Mouse (Mus musculus) kidney, adult 2 months (tissue): Measurements from ENCODE around the gene 6030468B19Rik. TPM values are rescaled to one million over a fixed set of nuclear protein-coding genes. Genes with fewer than 3 reads are reported as not detected.
"Not testable (repeated sequence)": the region's sequence is repeated elsewhere in the genome, so short reads cannot be mapped to it uniquely, and the experiment has no call there.

ENCODE experiments used
- DNase-seq: peaks from one replicate; pipeline ENCODE4 v3.0.0; 2021
- H3K27ac ChIP-seq: fragments of 200-500 bp; 2 replicates; pipeline ENCODE4 v1.5.1; 2012; ENCODE audit warnings: low read depth, low read length, control low read depth, inconsistent platforms; ENCODE audit not compliant: insufficient read depth
- H3K27me3 ChIP-seq: fragments of 200-500 bp; replicated peaks from 2 replicates; pipeline ENCODE4 v1.6.1; 2012; ENCODE audit warnings: mild to moderate bottlenecking, moderate library complexity, low read length, inconsistent platforms; ENCODE audit not compliant: control insufficient read depth, insufficient read depth
- H3K36me3 ChIP-seq: fragments of 200-500 bp; 2 replicates; pipeline ENCODE4 v1.6.1; 2012; ENCODE audit warnings: mild to moderate bottlenecking, moderate library complexity, low read length, inconsistent platforms; ENCODE audit not compliant: control insufficient read depth, insufficient read depth
- H3K4me1 ChIP-seq: fragments of 200-500 bp; 2 replicates; pipeline ENCODE4 v1.6.1; 2011; ENCODE audit warnings: low read length; ENCODE audit not compliant: control insufficient read depth, insufficient read depth
- H3K4me3 ChIP-seq: fragments of 200-500 bp; 2 replicates; pipeline ENCODE4 v1.5.1; 2011; ENCODE audit warnings: mild to moderate bottlenecking, low read depth, low read length, control low read depth; ENCODE audit not compliant: insufficient read depth
- CTCF ChIP-seq: fragments of 200-500 bp; conservative IDR thresholded peaks from 2 replicates; pipeline ENCODE4 v1.5.1; 2011; ENCODE audit warnings: low read depth, mild to moderate bottlenecking, control low read depth, low read length, moderate library complexity, mixed read lengths; ENCODE audit not compliant: insufficient read depth, insufficient read length
- POLR2A ChIP-seq: fragments of 200-500 bp; IDR thresholded peaks from one replicate; pipeline ENCODE4 v1.6.1; 2011; ENCODE audit warnings: low read depth, low read length, control low read depth
- WGBS: fragments of 180-500 bp; shearing (Covaris S2); methylation state at CpG from one replicate; pipeline ENCODE4 v1.1.7; 2018; 5-methylcytosine and 5-hydroxymethylcytosine counted together
- polyA plus RNA-seq: library from polyadenylated mRNA; depleted of rRNA; stranded (reverse); fragments of >200 nt; gene quantifications from 2 replicates; pipeline ENCODE4 v1.2.3, GENCODE M21; 2012

6030468B19Rik gene
- polyA plus RNA-seq, 1 experiment, result 0.09 TPM

DNA sequence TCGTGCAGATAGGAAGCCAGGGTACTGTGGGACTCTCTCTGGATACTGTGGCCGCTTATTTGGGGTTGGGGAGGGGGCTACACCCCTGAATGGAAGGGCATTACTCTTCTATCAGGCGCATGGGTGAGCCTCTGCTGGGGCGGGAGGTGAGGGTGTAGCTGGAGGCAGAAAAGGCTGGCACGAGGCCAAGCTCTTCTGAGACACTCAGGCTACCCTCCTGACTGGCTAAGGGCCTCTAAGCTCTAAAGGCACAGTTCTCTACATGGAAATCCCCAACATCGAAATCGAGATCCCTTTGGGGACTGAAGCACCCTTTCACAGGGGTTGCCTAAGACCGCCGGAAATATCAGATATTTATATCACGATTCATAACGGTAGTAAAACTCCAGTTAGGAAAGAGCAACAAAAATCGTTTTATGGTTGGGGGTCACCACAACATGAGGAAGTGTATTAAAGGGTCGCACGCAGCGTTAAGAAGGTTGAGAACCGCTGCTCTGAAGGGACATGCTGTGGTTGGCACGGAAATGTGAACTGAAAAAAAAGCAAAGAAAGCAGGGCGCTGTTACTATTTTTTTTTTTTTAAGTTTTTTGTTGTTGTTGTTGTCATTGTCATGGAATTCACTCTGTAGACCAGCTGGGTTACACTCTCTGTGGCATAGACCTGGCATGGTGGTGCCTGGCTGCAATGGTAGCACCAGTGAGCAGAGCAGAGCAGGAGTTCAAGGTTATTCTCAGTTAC lies 30.9 kb downstream of the 6030468B19Rik start:
- Histone ChIP-seq H3K4me1 (peaks cover 61% of the 10 kb centered on the region), H3K4me3 (no peak overlapping the region), H3K27me3 (no peaks in the 10 kb centered on the region), H3K27ac (peak overlapping the region; percentile 99), H3K36me3 (no peaks in the 10 kb centered on the region)
- WGBS, result 50% methylated on average over 18 of the region's 18 CpGs
- TF ChIP-seq CTCF (no peak), POLR2A (no peak)
- peak; percentile 63 for DNase-seq

DNA sequence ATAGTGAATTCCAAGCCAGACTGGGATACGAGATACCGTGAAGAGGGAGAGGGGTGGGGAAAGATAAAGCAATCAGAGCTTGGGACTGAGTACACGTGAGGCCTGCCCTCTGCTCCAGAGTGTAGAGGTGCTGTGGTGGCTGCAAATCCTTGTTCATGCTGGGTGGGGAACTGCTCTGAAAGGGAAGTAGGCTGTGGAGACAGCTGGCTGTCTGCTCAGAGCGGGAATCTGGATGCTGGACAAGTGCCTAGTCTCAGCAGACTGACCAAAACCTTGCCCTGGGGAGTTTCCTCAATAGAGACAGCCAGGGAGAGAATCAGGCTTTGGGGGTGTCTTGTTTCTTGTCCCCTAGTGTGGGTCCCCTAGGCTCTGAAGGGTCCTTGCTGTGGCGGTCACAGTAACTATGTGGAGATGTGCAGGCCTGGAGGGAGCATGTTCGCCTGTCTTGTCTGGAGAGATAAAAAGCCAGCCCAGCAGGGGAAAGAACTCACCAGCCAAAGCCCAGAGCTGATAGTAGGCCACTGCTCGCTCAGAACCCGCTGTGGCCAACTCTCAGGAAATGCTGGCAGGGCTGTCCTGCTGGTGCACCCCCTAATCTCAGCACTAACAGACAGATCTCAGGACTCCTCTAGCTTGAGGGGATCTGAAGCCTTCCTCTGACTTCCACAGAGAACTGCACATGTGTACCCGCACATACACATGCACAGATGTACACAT lies 31.6 kb downstream of the 6030468B19Rik start:
- H3K4me3 ChIP-seq, result no peak overlapping the region
- H3K27me3 ChIP-seq, result no peaks in the 10 kb centered on the region
- no peak for TF ChIP-seq POLR2A
- no peak for TF ChIP-seq CTCF
- H3K27ac ChIP-seq, result peak overlapping the region; percentile 99
- WGBS, result 37% methylated on average over 9 of the region's 9 CpGs
- peak; percentile 78 for DNase-seq
- no peaks in the 10 kb centered on the region for H3K36me3 ChIP-seq
- peaks cover 61% of the 10 kb centered on the region for H3K4me1 ChIP-seq

GRCm38 (mm10) chr11:117829671-117830215 lies 32.3 kb downstream of the 6030468B19Rik start:
- H3K36me3 ChIP-seq, result no peaks in the 10 kb centered on the region
- H3K27ac ChIP-seq, result peak overlapping the region; percentile 99
- no peak overlapping the region for H3K4me3 ChIP-seq
- no peaks in the 10 kb centered on the region for H3K27me3 ChIP-seq
- DNase-seq, result peak; percentile 97
- no peak for TF ChIP-seq CTCF
- TF ChIP-seq POLR2A, result no peak
- peaks cover 61% of the 10 kb centered on the region for H3K4me1 ChIP-seq
- 18% methylated on average over 2 of the region's 2 CpGs for WGBS

DNA sequence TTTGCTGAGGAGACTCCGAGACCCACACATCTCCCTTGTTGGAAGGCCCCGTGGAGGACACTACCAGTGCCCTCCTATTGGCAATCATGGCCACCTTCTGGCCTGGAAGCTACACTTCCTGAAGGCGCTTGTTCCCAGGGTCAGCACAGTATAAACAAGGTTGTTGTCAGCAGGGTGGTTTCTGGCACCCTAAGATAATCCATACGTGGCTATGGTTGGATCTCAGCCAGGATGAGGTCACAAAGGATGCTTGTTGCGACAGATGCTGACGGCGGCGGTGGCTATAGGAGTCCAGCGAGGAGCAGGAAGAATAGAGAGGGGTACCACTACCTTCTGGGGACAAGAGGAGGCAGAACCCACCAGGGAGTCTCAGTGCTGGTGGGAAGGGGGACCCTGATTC lies 32.9 kb downstream of the 6030468B19Rik start:
- H3K27me3 ChIP-seq, result no peaks in the 10 kb centered on the region
- peak overlapping the region; percentile 95 for H3K27ac ChIP-seq
- H3K36me3 ChIP-seq, result no peaks in the 10 kb centered on the region
- no peak for DNase-seq
- WGBS, result 65% methylated on average over 9 of the region's 9 CpGs
- H3K4me3 ChIP-seq, result no peak overlapping the region
- H3K4me1 ChIP-seq, result peaks cover 55% of the 10 kb centered on the region
- TF ChIP-seq CTCF (no peak), POLR2A (no peak)

GRCm38 (mm10) chr11:117832086-117832969 lies 34.9 kb downstream of the 6030468B19Rik start:
- peaks cover 41% of the 10 kb centered on the region for H3K4me1 ChIP-seq
- H3K4me3 ChIP-seq, result peak overlapping the region; percentile 36; the same call in 1 of the 2 replicates
- H3K36me3 ChIP-seq, result no peaks in the 10 kb centered on the region
- no peaks in the 10 kb centered on the region for H3K27me3 ChIP-seq
- TF ChIP-seq CTCF (peak; percentile 66), POLR2A (no peak)
- peak; percentile 81 for DNase-seq
- H3K27ac ChIP-seq, result peak overlapping the region; percentile 14; the same call in 1 of the 2 replicates
- 34% methylated on average over 28 of the region's 28 CpGs for WGBS

GRCm38 (mm10) chr11:117833509-117833908 lies 36.0 kb downstream of the 6030468B19Rik start:
- Histone ChIP-seq H3K4me1 (peaks cover 33% of the 10 kb centered on the region), H3K27ac (peak overlapping the region; percentile 94)
- H3K36me3 ChIP-seq, DNase-seq, H3K4me3 ChIP-seq, H3K27me3 ChIP-seq: not testable (repeated sequence)
- WGBS, result 65% methylated on average over 6 of the region's 6 CpGs

DNA sequence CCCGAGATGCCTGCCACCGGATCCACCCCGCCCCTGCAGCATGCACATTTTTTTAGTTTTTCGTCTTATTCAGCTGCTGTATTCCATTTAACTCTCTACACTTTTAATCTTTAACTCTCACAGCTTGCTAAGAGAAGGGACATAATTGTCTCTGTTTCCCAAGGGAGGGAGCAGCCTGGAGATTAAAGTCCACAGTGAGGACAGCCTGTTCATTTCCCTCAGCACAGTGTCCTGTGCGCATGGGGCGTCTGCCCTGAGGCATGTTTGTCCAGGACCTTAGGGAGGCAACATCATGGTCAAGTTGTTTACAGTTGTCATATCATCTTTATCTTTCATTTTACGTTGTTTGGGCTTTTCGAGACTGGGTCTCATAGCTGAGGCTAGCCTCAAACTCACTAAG lies 36.6 kb downstream of the 6030468B19Rik start:
- peak; percentile 43 for TF ChIP-seq POLR2A
- TF ChIP-seq CTCF, result no peak
- peak overlapping the region; percentile 94 for H3K27ac ChIP-seq
- no peaks in the 10 kb centered on the region for H3K36me3 ChIP-seq
- H3K4me3 ChIP-seq, result no peak overlapping the region
- peak; percentile 91 for DNase-seq
- peaks cover 32% of the 10 kb centered on the region for H3K4me1 ChIP-seq
- no peaks in the 10 kb centered on the region for H3K27me3 ChIP-seq
- 61% methylated on average over 8 of the region's 8 CpGs for WGBS
